Mouse (Mus musculus) heart, postnatal 0 days (tissue): ENCODE measurements around the gene Cerk.

ENCODE experiments used
- CTCF ChIP-seq: IDR thresholded peaks from 2 replicates; pipeline ENCODE4 v1.5.1; 2016; ENCODE audit warnings: antibody characterized with exemption, control low read depth, low read depth
- EP300 ChIP-seq: IDR thresholded peaks from 2 replicates; pipeline ENCODE4 v1.6.1; 2016; ENCODE audit warnings: antibody characterized with exemption, low read depth

DNA sequence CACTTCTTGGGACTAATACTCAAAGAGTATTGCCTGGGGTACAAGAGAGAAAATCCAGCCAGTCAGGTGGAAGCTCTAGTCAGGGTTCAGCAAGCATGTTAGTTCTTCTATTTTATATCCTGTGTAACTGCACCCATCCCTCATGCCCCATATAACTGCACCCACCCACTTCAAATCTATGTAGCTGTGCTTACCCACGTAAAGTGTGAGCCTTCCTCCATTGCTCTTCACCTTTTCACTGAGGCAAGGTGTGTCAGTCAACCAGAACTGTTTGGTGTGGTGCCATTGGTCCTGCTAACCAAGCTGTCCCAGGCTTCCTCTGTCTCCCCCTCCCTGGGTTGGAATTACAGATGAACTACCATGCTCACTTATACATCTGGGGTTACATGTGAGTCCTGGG is 45.2 kb upstream of the Cerk start:
- TF ChIP-seq CTCF (no peak), EP300 (no peak)
